Mouse (Mus musculus) frontal cortex, adult 2 months (tissue): ENCODE results near the gene Serp2. TPM values are rescaled to one million over a fixed set of nuclear protein-coding genes. Genes with fewer than 3 reads are reported as not detected.

ENCODE experiments used
- DNase-seq, 2 experiments: peaks; one replicate each; pipeline ENCODE4 v3.0.0; 2022; ENCODE audit warnings: low spot score in 1 of 2; ENCODE audit errors: extremely low spot score in 1 of 2
- polyA plus RNA-seq: library from polyadenylated mRNA; depleted of rRNA; stranded (reverse); fragments of >200 nt; gene quantifications from 2 replicates; pipeline ENCODE4 v1.2.3, GENCODE M21; 2012; rRNA removed

Gene Serp2
- polyA plus RNA-seq, 1 experiment = 195 TPM

- peak; percentile 86 to 94 for DNase-seq
These were observed 52.5 kb downstream of the Serp2 start for GRCm38 (mm10) chr14:76504121-76504737.

DNA sequence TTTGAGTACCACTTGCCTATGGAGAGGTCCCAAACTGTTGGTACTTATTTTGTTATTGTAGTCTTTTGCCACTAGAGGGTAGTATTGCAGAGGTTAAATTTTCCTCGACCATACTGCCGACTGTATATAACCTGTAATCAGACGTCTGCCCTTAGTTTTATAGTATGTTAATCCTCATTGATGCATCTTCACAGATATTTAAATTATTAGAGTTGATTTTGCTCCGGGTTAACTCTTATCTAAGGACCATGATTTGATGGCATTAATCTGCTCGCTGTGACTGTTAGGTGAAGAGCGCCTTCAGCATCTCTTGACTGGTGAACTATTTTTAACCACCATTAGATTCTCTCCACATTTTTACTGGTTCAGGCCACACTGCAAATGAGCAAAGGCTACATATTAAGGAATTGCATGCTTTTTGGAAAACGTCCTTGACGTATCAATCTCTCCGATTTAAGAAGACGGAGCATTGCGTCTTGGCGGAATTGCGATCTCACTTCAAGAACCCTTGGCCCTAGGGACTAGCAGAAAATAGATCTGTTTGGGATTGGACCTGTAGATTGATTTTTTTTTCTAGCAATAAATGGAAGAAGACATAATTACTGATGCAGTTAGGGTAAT, 53.3 kb downstream of the Serp2 start:
- peak in 1 of 2 experiments; percentile 60 for DNase-seq

GRCm38 (mm10) chr14:76500036-76500435, 56.7 kb downstream of the Serp2 start:
- DNase-seq = no peak

GRCm38 (mm10) chr14:76499492-76499891, 57.2 kb downstream of the Serp2 start:
- no peak for DNase-seq

GRCm38 (mm10) chr14:76498210-76498609, 58.5 kb downstream of the Serp2 start:
- DNase-seq = no peak

GRCm38 (mm10) chr14:76497187-76497586, 59.5 kb downstream of the Serp2 start:
- no peak for DNase-seq

- no peak for DNase-seq
These were observed 61.7 kb downstream of the Serp2 start for GRCm38 (mm10) chr14:76495022-76495421.

DNA sequence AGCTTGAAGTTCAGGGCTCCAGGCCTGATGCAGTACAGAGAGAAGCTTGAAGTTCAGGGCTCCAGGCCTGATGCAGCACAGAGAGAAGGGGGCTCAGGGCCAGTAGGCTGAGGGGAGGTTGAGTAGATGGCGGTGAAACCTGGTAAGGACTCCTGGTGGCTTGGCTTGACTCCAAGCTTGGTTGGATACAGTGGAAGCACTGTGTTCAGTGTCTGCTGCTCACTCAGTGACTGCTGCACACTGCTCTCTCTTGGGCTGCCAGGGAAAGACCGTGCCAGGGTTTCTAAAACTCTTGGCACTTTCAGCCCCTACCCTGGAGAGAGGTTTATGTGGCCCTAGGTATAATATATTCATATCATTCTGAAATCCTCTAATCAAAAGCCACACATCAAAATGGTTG, 67.6 kb downstream of the Serp2 start:
- no peak for DNase-seq

- DNase-seq = no peak
These were observed 68.3 kb downstream of the Serp2 start for GRCm38 (mm10) chr14:76488101-76489044.

DNA sequence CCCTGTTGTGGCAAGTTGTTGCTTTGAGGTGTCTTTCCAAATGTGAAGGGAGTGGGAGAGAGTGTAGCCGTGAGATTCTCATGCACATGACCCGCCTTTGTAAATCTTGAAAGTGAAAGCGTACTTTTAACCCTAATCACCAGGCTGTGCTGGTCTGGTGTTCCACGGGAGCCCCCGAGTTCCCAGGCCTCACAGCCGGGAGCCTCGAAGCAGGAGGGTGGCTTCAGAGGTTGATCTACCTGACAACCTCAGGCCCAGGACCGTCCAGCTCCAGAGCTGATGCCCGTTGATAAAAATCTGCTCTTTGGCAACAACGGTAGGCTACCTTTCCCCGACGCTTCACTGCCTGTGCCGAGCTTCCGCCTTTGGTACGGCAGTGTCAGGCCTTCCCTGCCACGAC, 69.1 kb downstream of the Serp2 start:
- no peak for DNase-seq

- no peak for DNase-seq
These were observed 73.0 kb downstream of the Serp2 start for GRCm38 (mm10) chr14:76483701-76484100.

Other genes starting within 250 kb of the Serp2 start
- 386 and 403 TPM in 2 replicates for gene Tsc22d1, start 141.9 kb downstream of the Serp2 start, polyA plus RNA-seq